Mouse (Mus musculus): Measurements from ENCODE around the gene Grrp1. TPM values are rescaled to one million over a fixed set of nuclear protein-coding genes. Genes with fewer than 3 reads are reported as not detected.

The Grrp1 gene
- 4.2 and 4.6 TPM in 2 replicates for polyA plus RNA-seq (2012; ENCODE audit: low replicate concordance)

GRCm38 (mm10) chr4:134253722-134254324 is at the start of gene Grrp1:
Grrp1 (minus strand) TSS chr4:134254106.

GRCm38 (mm10) chr4:134287575-134288025 is 33.7 kb upstream of the Grrp1 start, which contains the start of gene Pdik1l:
Pdik1l (minus strand) TSS chr4:134287895.

GRCm38 (mm10) chr4:134246719-134247258 is 7.1 kb downstream of the Grrp1 start, which contains the start of gene Gm30191:
Gm30191 (plus strand) TSS chr4:134246935.

GRCm38 (mm10) chr4:134245148-134245843 is 8.6 kb downstream of the Grrp1 start, which contains the start of gene Zfp593:
Zfp593 (minus strand) TSS chr4:134245592.

GRCm38 (mm10) chr4:134243516-134244250 is 10.2 kb downstream of the Grrp1 start, which contains the start of gene E130218I03Rik:
E130218I03Rik (plus strand) TSS chr4:134243662.

GRCm38 (mm10) chr4:134238279-134238651 is 15.6 kb downstream of the Grrp1 start, which contains the start of gene Cnksr1:
Cnksr1 (minus strand) TSS chr4:134238399.

GRCm38 (mm10) chr4:134227194-134227593 is 26.7 kb downstream of the Grrp1 start, which contains the start of gene Catsper4:
Catsper4 (minus strand) TSS chr4:134227383.

GRCm38 (mm10) chr4:134202904-134203303 is 51.0 kb downstream of the Grrp1 start, which contains the start of gene Gm7534:
Gm7534 (minus strand) TSS chr4:134203004.

Other genes with a start within 250 kb of the Grrp1 start
- gene Lin28a, start 235.3 kb downstream of the Grrp1 start, polyA plus RNA-seq (2012; ENCODE audit: low replicate concordance) = 1.4 TPM in 1 of 2 replicates, not detected in the other
- 0.19 and 0.39 TPM in 2 replicates for gene Zfp683, start 200.3 kb downstream of the Grrp1 start, polyA plus RNA-seq (2012; ENCODE audit: low replicate concordance)
- 0.10 TPM in 1 of 2 replicates, not detected in the other for gene Crybg2, start 193.3 kb downstream of the Grrp1 start, polyA plus RNA-seq (2012; ENCODE audit: low replicate concordance)
- gene Cd52, start 159.0 kb downstream of the Grrp1 start, polyA plus RNA-seq (2012; ENCODE audit: low replicate concordance) = 37.5 and 134 TPM in 2 replicates
- gene Ubxn11, start 151.5 kb downstream of the Grrp1 start, polyA plus RNA-seq (2012; ENCODE audit: low replicate concordance) = 5.3 and 17.0 TPM in 2 replicates
- 32.8 and 98.2 TPM in 2 replicates for gene Sh3bgrl3, start 125.3 kb downstream of the Grrp1 start, polyA plus RNA-seq (2012; ENCODE audit: low replicate concordance)
- gene Cep85, start 67.0 kb downstream of the Grrp1 start, polyA plus RNA-seq (2012; ENCODE audit: low replicate concordance) = 12.9 and 72.9 TPM in 2 replicates
- not detected in 2 replicates for gene Gm7534, start 51.1 kb downstream of the Grrp1 start, polyA plus RNA-seq (2012; ENCODE audit: low replicate concordance)
- gene Catsper4, start 26.7 kb downstream of the Grrp1 start, polyA plus RNA-seq (2012; ENCODE audit: low replicate concordance) = not detected in 2 replicates
- 0.11 and 0.14 TPM in 2 replicates for gene Cnksr1, start 15.7 kb downstream of the Grrp1 start, polyA plus RNA-seq (2012; ENCODE audit: low replicate concordance)
- gene E130218I03Rik, start 10.4 kb downstream of the Grrp1 start, polyA plus RNA-seq (2012; ENCODE audit: low replicate concordance) = not detected in 2 replicates
- 34.9 and 47.9 TPM in 2 replicates for gene Zfp593, start 8.5 kb downstream of the Grrp1 start, polyA plus RNA-seq (2012; ENCODE audit: low replicate concordance)
- gene Gm30191, start 7.2 kb downstream of the Grrp1 start, polyA plus RNA-seq (2012; ENCODE audit: low replicate concordance) = not detected in 2 replicates
- 2.9 and 4.8 TPM in 2 replicates for gene Pdik1l, start 33.8 kb upstream of the Grrp1 start, polyA plus RNA-seq (2012; ENCODE audit: low replicate concordance)
- 0.09 TPM in 1 of 2 replicates, not detected in the other for gene Trim63, start 61.0 kb upstream of the Grrp1 start, polyA plus RNA-seq (2012; ENCODE audit: low replicate concordance)
- 0.28 TPM in 1 of 2 replicates, not detected in the other for gene Slc30a2, start 89.1 kb upstream of the Grrp1 start, polyA plus RNA-seq (2012; ENCODE audit: low replicate concordance)
- gene Extl1, start 129.7 kb upstream of the Grrp1 start, polyA plus RNA-seq (2012; ENCODE audit: low replicate concordance) = 0.19 and 0.41 TPM in 2 replicates
- gene Pafah2, start 142.2 kb upstream of the Grrp1 start, polyA plus RNA-seq (2012; ENCODE audit: low replicate concordance) = 1.8 and 17.5 TPM in 2 replicates
- 42.8 and 82.8 TPM in 2 replicates for gene Stmn1, start 214.2 kb upstream of the Grrp1 start, polyA plus RNA-seq (2012; ENCODE audit: low replicate concordance)
- 1.8 and 4.0 TPM in 2 replicates for gene Paqr7, start 242.6 kb upstream of the Grrp1 start, polyA plus RNA-seq (2012; ENCODE audit: low replicate concordance)

All from leukemia stem cell, adult 10-12 weeks (primary cell).